ENCODE assay signal across 8 mouse cellular contexts in genomic region chr1:151428263-151429221, GRCm38 (mm10). TPM values are rescaled to one million over a fixed set of nuclear protein-coding genes. Genes with fewer than 3 reads are reported as not detected.
DNase-seq lines count a peak whose midpoint lies in the region; ATAC-seq and TF ChIP-seq lines count a peak whose summit lies in the region.

Swt1 (minus strand) TSS chr1:151428455.
Trmt1l (plus strand) TSS chr1:151428542.

- peak; percentile 84; the same call in 1 of the 2 replicates for TF ChIP-seq POLR2A in brain, embryonic 14.5 days (IDR thresholded peaks at IDR 0.05; ENCODE audit: borderline replicate concordance, extremely low read depth, insufficient read depth, insufficient read length, poor library complexity, severe bottlenecking)
- peak; percentile 97 for TF ChIP-seq POLR2A in liver, adult 2 months (IDR thresholded peaks at IDR 0.05; ENCODE audit: extremely low read depth, insufficient read depth, low read length)
- TF ChIP-seq POLR2A in myocyte (IDR thresholded peaks at IDR 0.05; ENCODE audit: insufficient read length, low read depth) = peak; percentile 84

- under 1% methylated on average over 73 of the region's 74 CpGs for WGBS in heart, embryonic 11.5 days (ENCODE audit: insufficient replicate concordance)
- under 1% methylated on average over 74 of the region's 74 CpGs for WGBS in kidney, embryonic 16.5 days
- under 1% methylated on average over 74 of the region's 74 CpGs for WGBS in liver, adult 2 months

- H3K79me2 ChIP-seq in C2C12 (ENCODE audit: control insufficient read depth, insufficient read depth) (peaks cover 85% of the 10 kb centered on the region), myocyte (ENCODE audit: control insufficient read depth, insufficient read depth) (peaks cover 57% of the 10 kb centered on the region)
- H3K79me2 ChIP-seq in liver, adult 2 months (ENCODE audit: control insufficient read depth, insufficient read depth, low read length) = peaks cover 3% of the 10 kb centered on the region; the same call in 1 of the 2 replicates

- H3K4me2 ChIP-seq in heart, embryonic 11.5 days = peak within 1 kb of the TSS; percentile 59
- H3K4me2 ChIP-seq in kidney, embryonic 16.5 days (replicated peaks; ENCODE audit: low read depth, low read length) = peak within 1 kb of the TSS; percentile 63
- peak within 1 kb of the TSS; percentile 87 for H3K4me2 ChIP-seq in myocyte (ENCODE audit: low read depth)

- no peak for TF ChIP-seq CTCF in C2C12 (IDR thresholded peaks at IDR 0.05; ENCODE audit: control insufficient read depth, insufficient read depth, insufficient read length)
- TF ChIP-seq CTCF in brain, embryonic 14.5 days (IDR thresholded peaks at IDR 0.05; ENCODE audit: borderline replicate concordance, extremely low read depth, insufficient read depth, insufficient read length) = no peak
- 0 out of 2 replicates have a peak, but pooled peaks have one; percentile 2 for TF ChIP-seq CTCF in liver, adult 2 months (IDR thresholded peaks at IDR 0.05; ENCODE audit: low read depth, low read length)

- DNase-seq in brain, embryonic 14.5 days (ENCODE audit: low read depth) = peak; percentile 100
- peak; percentile 96 for DNase-seq in liver, adult 2 months (ENCODE audit: extremely low read depth, low read depth, low spot score)
- DNase-seq in splenic B cell, adult 2 months (ENCODE audit: low read depth, low spot score) = peak; percentile 98

- H3K27ac ChIP-seq in heart, embryonic 11.5 days (ENCODE audit: low read depth, low read length) = peak within 1 kb of the TSS; percentile 95
- H3K27ac ChIP-seq in kidney, embryonic 16.5 days (ENCODE audit: low read length) = peak within 1 kb of the TSS; percentile 98
- peak within 1 kb of the TSS; percentile 93 for H3K27ac ChIP-seq in liver, adult 2 months (replicated peaks; ENCODE audit: insufficient read depth, low read depth, low read length)

- ATAC-seq in heart, embryonic 11.5 days (replicated peaks; ENCODE audit: insufficient number of reproducible peaks, low FRiP score, low TSS enrichment) = peak; percentile 100
- ATAC-seq in kidney, embryonic 16.5 days (ENCODE audit: low FRiP score, low TSS enrichment) = peak; percentile 100

- H3ac ChIP-seq in C2C12 (ENCODE audit: control insufficient read depth, insufficient read length, low read depth) = peak within 1 kb of the TSS; percentile 85
- peak within 1 kb of the TSS; percentile 50 for H3ac ChIP-seq in myocyte (ENCODE audit: control insufficient read depth, insufficient read length)

- H3K79me3 ChIP-seq in C2C12 (ENCODE audit: low read depth) = peaks cover 33% of the 10 kb centered on the region

- H3K9me3 ChIP-seq in erythroblast, embryonic 14.5 days (ENCODE audit: control insufficient read depth, low read length) = no peaks in the 10 kb centered on the region
- no peaks in the 10 kb centered on the region for H3K9me3 ChIP-seq in heart, embryonic 11.5 days (replicated peaks; ENCODE audit: control insufficient read depth, low read length)
- H3K9me3 ChIP-seq in kidney, embryonic 16.5 days (ENCODE audit: low read length) = no peaks in the 10 kb centered on the region

- H3K27me3 ChIP-seq in C2C12 (ENCODE audit: control insufficient read depth, insufficient read depth, insufficient read length) = no peaks in the 10 kb centered on the region
- H3K27me3 ChIP-seq in erythroblast, embryonic 14.5 days (ENCODE audit: control insufficient read depth) = no peaks in the 10 kb centered on the region
- no peaks in the 10 kb centered on the region for H3K27me3 ChIP-seq in heart, embryonic 11.5 days (ENCODE audit: control insufficient read depth, insufficient read depth, low read length)
- H3K27me3 ChIP-seq in kidney, embryonic 16.5 days (ENCODE audit: insufficient read depth, low read length) = no peaks in the 10 kb centered on the region
- H3K27me3 ChIP-seq in liver, adult 2 months (ENCODE audit: control insufficient read depth, insufficient read depth, low read length) = no peaks in the 10 kb centered on the region
- no peaks in the 10 kb centered on the region for H3K27me3 ChIP-seq in myocyte (ENCODE audit: control insufficient read depth, insufficient read depth, insufficient read length)
- H3K27me3 ChIP-seq in splenic B cell, adult 2 months (ENCODE audit: control insufficient read depth, insufficient read depth, low read length, poor library complexity, severe bottlenecking) = no peaks in the 10 kb centered on the region

- H3K4me3 ChIP-seq in C2C12 (ENCODE audit: insufficient read depth, poor library complexity, severe bottlenecking) (peak within 1 kb of the TSS; percentile 76), myocyte (peak within 1 kb of the TSS; percentile 66)
- H3K4me3 ChIP-seq in erythroblast, embryonic 14.5 days (replicated peaks) = peak within 1 kb of the TSS; percentile 80
- peak within 1 kb of the TSS; percentile 92 for H3K4me3 ChIP-seq in heart, embryonic 11.5 days (ENCODE audit: low read depth, low read length)
- peak within 1 kb of the TSS; percentile 88 for H3K4me3 ChIP-seq in kidney, embryonic 16.5 days (ENCODE audit: low read length)
- peak within 1 kb of the TSS; percentile 88 for H3K4me3 ChIP-seq in liver, adult 2 months (ENCODE audit: insufficient read depth, low read depth, low read length)

- peaks cover 11% of the 10 kb centered on the region for H3K36me3 ChIP-seq in C2C12 (ENCODE audit: control insufficient read depth, insufficient read depth)
- H3K36me3 ChIP-seq in erythroblast, embryonic 14.5 days (ENCODE audit: control insufficient read depth) = peaks cover 5% of the 10 kb centered on the region
- no peaks in the 10 kb centered on the region for H3K36me3 ChIP-seq in heart, embryonic 11.5 days (ENCODE audit: control insufficient read depth, insufficient read depth, low read length)
- 0 out of 2 replicates have a peak, but pooled peaks cover 3% of the 10 kb centered on the region for H3K36me3 ChIP-seq in kidney, embryonic 16.5 days (ENCODE audit: insufficient read depth, low read length)
- H3K36me3 ChIP-seq in liver, adult 2 months (ENCODE audit: control insufficient read depth, insufficient read depth, low read length) = peaks cover 2% of the 10 kb centered on the region; the same call in 1 of the 2 replicates
- H3K36me3 ChIP-seq in myocyte (ENCODE audit: control insufficient read depth, insufficient read depth) = peaks cover under 1% of the 10 kb centered on the region
- 0 out of 2 replicates have a peak, but pooled peaks cover 2% of the 10 kb centered on the region for H3K36me3 ChIP-seq in splenic B cell, adult 2 months (ENCODE audit: control insufficient read depth, insufficient read depth, low read length, poor library complexity, severe bottlenecking)

- H3K4me1 ChIP-seq in erythroblast, embryonic 14.5 days (ENCODE audit: control insufficient read depth) = peaks cover 20% of the 10 kb centered on the region
- peaks cover 5% of the 10 kb centered on the region; the same call in 1 of the 2 replicates for H3K4me1 ChIP-seq in heart, embryonic 11.5 days (ENCODE audit: control insufficient read depth, insufficient read depth, low read length)
- H3K4me1 ChIP-seq in kidney, embryonic 16.5 days (ENCODE audit: insufficient read depth, low read length) = peaks cover 14% of the 10 kb centered on the region
- H3K4me1 ChIP-seq in liver, adult 2 months (ENCODE audit: control insufficient read depth, insufficient read depth, low read length) = peaks cover 6% of the 10 kb centered on the region; the same call in 1 of the 2 replicates

- peak within 1 kb of the TSS; percentile 94 for H3K9ac ChIP-seq in heart, embryonic 11.5 days (ENCODE audit: low read depth, low read length)
- H3K9ac ChIP-seq in kidney, embryonic 16.5 days (replicated peaks; ENCODE audit: low read length) = peak within 1 kb of the TSS; percentile 94
- peak within 1 kb of the TSS; percentile 90 for H3K9ac ChIP-seq in liver, adult 2 months (ENCODE audit: low read depth, low read length)

TF ChIP-seq in C2C12, 6 proteins besides CTCF, POLR2A, EP300 and RAD21:
- TF ChIP-seq MAX (IDR thresholded peaks at IDR 0.05) (peak; percentile 25), CEBPB (IDR thresholded peaks at IDR 0.05; ENCODE audit: low read depth) (no peak)

TF ChIP-seq in myocyte, 11 proteins besides CTCF, POLR2A, EP300 and RAD21:
- TF ChIP-seq SRF (IDR thresholded peaks at IDR 0.05; ENCODE audit: control insufficient read depth, insufficient read length, low read depth) (peak; percentile 57), POLR2AphosphoS2 (IDR thresholded peaks at IDR 0.05; ENCODE audit: insufficient read length, low read depth) (peak; percentile 97), CEBPB (IDR thresholded peaks at IDR 0.05; ENCODE audit: insufficient read depth, poor library complexity, severe bottlenecking) (no peak)
TF ChIP-seq in myocyte: peak in this region for 2.

RNA-seq across cellular contexts. Expression of gene Swt1, which starts in this region (rescaled TPM):
- 1.7 TPM for polyA plus RNA-seq in C2C12 (2012; fragmentation: generic; extraction: Trizol)
- polyA plus RNA-seq in brain, embryonic 14.5 days (2012; rRNA removed) = 12.0 and 15.0 TPM in 2 replicates
- 0.22 and 0.31 TPM in 2 replicates for polyA plus RNA-seq in erythroblast, embryonic 14.5 days (2012)
- 19.6 and 27.7 TPM in 2 replicates for polyA plus RNA-seq in heart, embryonic 11.5 days (2014; fragmentation: Nextera tagmentation; extraction: Ambion mirVana)
- 17.1 and 23.7 TPM in 2 replicates for polyA plus RNA-seq in kidney, embryonic 16.5 days (2015; fragmentation: Nextera tagmentation; extraction: Ambion mirVana)
- 20.2 and 27.0 TPM in 2 replicates for total RNA-seq in liver, adult 2 months (2014; rRNA removed)
- 2.5 and 6.8 TPM in 2 replicates for polyA plus RNA-seq in liver, adult 2 months (2012; rRNA removed)
- 2.7 TPM for polyA plus RNA-seq in myocyte (2012; fragmentation: generic; extraction: Trizol)

RNA-seq across cellular contexts. Expression of gene Trmt1l, which starts in this region (rescaled TPM):
- polyA plus RNA-seq in C2C12 (2012; fragmentation: generic; extraction: Trizol) (9.7 TPM), myocyte (2012; fragmentation: generic; extraction: Trizol) (14.6 TPM)
- polyA plus RNA-seq in brain, embryonic 14.5 days (2012; rRNA removed) = 33.2 and 33.6 TPM in 2 replicates
- polyA plus RNA-seq in erythroblast, embryonic 14.5 days (2012) = 0.38 and 0.61 TPM in 2 replicates
- polyA plus RNA-seq in heart, embryonic 11.5 days (2014; fragmentation: Nextera tagmentation; extraction: Ambion mirVana) = 41.2 and 45.7 TPM in 2 replicates
- polyA plus RNA-seq in kidney, embryonic 16.5 days (2015; fragmentation: Nextera tagmentation; extraction: Ambion mirVana) = 41.6 and 49.2 TPM in 2 replicates
- total RNA-seq in liver, adult 2 months (2014; rRNA removed) = 15.9 TPM in 2 replicates
- polyA plus RNA-seq in liver, adult 2 months (2012; rRNA removed) = 8.3 and 9.6 TPM in 2 replicates

Comparison
In these comparisons a context has a peak if more than half of its experiments do, and no peak if none do; other contexts are left out.
1. Peak in every context shown above with its lines: DNase-seq, ATAC-seq, H3K4me3 ChIP-seq and H3K27ac ChIP-seq.